Mouse (Mus musculus) layer of hippocampus, adult 9-10 months (tissue): ENCODE measurements at regions not wholly inside any gene's neighbourhood (a gene's known extent, or its start where the extent isn't known, plus 50 kb on each side); places are given as distances from the start of the nearest gene placed in this dataset.

ENCODE experiments used
- DNase-seq: peaks from one replicate; pipeline ENCODE4 v3.0.0; 2022; ENCODE audit warnings: low spot score

DNA sequence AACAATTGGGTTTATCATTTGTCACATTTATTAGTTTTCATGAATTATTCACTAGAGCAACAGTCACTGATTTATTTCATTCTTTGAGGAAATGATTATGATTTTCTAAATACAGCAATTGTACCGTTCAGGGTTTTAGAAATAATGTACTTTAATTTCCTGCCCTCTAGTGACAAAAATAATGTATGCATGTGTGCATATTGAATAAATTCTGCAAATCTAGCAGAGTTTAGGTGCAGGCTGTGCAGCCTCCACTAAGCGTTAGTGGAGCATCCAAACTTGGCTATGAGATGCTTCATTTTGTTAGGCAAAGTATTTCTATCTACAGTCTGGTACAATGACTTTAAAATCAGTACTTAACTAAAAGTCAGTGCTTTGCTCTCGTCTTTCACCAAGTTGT, 642.1 kb upstream of the A830018L16Rik start:
- DNase-seq = peak; percentile 20

DNA sequence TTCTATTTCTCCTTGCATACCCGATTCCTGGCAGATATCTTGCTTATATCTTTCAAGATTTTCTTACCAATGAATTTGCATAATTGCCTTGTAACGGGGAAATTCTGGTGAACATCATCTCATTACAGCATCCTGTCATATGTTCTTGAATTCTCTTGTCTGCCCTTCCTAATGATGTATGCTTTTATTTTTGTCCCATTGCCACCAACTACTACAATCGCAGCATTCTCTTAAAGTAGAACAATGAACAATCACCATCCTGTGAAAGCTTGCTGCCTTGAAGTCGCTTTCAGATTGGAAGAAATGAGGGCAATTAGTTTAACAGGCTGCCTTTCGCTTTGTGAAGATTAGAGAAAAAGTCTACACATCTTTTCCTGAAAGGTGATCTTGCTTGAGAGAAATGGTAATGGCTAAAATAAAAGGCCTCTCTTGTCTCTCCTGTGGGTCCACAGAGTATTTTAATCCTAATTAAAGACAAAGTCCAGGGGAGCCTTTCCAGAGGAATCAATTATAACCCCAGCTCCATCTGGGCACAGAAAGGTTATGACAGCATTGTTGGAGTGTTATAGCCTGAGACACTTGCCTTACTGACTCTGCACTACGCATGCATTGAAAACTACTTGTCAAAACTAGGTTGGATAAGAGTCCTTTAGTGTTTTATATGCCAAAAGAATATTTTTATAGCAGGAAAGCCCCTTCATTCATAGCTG, 619.7 kb upstream of the A830018L16Rik start:
- DNase-seq = no peak

DNA sequence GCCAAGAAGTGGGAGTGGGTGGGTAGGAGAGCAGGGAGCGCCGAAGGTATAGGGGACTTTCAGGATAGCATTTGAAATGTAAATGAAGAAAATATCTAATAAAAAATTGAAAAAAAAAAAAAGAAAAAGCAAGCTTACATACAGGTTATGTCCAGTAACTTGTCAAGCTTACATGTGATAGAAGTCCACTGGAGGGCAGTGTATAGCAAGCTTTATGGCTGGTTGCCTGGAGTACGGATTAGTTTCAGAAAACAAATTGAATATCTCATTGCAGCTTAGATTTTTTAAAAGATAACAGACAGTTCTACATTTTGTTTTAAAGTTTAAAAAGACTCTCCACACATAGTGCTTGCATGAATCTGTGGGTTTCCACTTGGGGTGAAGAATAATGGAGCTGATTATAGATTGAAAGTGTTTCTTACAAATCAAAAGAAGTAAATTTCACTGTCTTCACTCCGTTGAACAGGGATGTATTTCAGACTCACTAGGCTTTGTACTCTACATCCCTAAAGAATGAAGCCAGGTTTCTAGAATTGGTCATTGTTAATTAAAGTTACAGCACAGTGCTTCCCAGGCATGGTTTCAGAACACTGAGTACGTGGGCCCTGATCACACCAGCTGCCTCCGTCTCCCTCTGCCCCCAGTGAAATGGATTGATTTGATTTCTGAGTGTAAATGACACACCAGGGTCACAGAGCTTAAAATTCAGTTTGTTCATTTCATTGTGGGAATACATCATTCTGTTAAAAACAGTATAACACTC, 578.1 kb upstream of the A830018L16Rik start:
- peak; percentile 47 for DNase-seq

DNA sequence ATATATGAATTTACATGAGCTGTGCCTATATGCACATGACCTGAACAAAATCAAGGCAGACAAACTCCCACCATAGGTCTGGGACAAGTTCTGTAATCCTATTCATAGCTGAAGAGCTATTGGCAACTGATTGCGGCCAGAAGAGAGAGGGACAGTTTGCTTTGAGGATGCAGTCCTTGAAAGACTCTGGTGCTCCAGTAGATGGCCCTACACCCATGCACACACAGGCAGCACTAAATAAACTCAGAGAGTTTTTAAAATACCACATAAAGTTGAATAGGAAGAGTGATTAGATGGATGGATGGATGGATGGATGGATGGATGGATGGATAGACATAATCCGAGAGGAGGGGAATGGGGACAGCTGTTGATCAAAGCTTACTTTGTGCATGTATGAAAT, 576.7 kb upstream of the A830018L16Rik start:
- DNase-seq = no peak

DNA sequence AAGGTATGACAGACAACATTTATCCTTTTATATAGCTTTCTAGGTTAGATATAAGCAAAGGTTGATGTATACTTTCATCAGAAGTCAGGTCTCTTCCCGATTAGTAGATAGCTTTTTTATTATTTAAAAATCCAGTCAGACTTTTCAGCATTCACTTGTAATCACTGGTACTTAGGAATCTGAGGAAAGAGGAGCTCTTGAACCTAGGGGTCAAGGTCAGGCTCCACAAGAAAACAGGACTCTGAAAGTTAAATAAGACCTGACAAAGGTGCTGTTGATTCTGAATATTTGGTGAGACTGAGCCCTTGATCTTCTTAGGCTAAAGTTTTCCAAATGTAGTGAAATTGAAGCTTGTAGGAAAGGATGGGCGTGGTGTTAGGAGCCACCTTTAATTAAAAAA, 561.0 kb upstream of the A830018L16Rik start:
- DNase-seq = no peak

DNA sequence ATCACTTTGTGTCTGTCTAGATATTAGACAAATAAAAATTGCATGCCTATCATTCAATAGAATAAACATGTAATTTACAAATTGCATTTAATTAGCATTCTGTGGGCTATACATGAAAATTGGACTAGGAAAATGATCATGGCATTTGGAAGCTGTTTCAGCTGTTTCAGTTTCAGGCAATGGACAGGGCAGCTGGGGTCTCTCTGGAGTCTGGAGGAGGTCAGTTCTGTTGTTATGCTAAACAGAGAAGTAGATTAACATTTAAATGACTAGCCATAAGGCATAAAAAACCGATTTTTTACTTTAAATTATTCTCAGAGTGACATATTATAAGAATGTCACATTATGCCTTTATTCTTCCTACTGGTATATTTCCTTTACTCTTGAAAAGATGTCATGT, 559.4 kb upstream of the A830018L16Rik start:
- no peak for DNase-seq

DNA sequence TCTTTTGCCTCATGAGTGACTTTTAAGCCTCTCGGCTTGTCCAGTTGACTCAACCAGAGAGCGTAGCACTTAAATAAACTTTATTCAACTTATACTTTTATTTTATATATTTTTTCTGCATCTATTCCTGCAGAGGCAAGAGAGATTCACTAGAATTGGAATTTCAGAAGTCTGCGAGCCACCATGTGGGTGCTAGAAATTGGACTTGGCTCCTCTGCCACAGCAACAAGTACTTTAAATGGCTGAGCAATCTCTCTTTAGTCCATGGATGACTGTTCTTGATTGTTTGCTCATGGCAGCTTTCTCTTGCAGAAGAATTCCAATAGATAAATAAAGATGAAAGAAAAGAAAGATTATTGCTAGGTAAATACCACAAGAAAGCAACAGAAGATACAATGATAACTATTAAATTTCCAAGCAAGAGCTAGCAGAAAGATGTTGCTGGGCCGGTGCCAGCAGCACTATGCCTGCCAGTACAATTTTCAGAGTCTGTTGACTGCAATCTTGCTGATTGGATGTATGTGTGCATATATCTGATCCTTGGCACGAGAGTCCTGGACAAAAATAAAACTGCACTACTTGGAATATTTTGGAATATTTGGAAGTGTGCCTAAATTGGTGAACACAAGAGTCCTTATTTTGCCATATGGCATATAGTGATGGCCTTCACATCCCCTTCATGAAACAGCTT, 542.6 kb upstream of the A830018L16Rik start:
- DNase-seq = peak; percentile 7

DNA sequence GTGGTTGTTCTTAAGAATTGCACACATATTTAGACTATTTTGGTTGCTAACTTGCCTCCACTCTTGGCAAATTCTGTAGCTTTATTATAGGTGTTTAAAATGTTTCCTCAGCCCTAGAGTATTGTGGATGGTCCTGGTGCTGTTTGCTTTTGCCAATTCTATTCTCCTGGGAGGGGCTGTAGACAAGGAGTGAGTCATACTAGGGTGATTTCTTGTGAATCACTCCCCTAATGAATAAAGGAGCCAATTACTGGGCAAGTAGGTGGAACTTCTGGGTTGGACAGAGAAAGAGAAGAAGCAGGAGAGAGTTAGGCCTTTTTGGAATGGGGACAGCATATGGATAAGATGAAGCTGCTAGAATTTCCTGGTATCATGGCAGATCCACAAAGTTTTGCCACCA, 541.6 kb upstream of the A830018L16Rik start:
- DNase-seq = no peak

DNA sequence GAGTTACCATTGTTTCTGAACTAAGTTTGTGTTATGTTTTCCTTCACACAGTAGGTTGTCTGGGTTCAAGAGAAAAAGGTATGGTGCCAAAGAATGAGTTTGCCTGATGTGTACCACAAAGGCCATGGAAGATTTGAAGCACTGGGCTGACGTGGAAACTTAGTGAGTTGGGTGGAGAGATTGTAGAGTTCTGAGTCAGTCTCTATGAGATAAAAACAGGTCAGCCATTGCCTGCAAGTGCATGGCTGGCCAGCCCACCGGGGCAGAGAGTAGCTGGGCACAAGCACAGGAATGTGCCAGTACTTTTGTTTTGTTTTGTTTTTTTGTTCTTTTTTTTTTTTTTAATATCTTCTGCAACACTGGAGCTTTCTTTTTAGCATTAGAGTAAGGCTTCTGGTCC, 541.2 kb upstream of the A830018L16Rik start:
- no peak for DNase-seq

DNA sequence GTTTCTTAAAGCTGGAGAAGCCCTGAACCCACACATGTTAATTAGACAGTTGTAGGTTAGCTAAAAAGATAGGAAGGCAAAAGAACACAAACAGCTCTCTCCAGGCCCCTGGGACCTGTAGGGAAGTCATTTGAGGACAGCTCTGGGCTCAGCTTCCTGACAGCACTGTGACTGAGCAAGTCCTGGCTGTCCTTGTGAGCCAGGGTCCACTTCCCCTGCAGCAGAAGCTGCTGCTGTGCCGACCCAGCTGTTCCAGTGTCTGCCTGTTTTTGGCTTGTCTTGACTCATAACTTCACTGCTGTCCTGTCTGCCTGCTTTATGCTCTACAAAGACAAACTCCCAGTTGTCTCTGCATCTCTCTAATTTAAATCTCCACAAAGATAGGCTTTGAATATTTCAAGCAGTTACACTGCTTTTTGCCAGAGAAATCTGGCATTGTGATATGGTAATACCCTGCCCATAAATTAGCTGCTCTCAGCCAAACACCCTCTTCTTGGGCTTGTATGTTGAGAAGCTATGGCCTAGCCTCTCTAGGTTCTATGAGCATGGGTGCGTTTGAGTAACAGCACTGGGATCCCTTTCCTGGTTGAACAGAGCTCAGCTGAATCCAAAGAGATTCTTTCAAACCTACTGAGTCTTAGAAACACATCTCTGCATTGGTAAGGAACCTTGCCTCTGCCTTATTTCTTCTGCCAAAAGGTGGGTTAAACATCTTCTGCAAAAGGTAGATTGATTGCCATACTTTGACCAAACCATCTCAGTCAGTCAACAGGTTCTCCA, 536.3 kb upstream of the A830018L16Rik start:
- DNase-seq = no peak

DNA sequence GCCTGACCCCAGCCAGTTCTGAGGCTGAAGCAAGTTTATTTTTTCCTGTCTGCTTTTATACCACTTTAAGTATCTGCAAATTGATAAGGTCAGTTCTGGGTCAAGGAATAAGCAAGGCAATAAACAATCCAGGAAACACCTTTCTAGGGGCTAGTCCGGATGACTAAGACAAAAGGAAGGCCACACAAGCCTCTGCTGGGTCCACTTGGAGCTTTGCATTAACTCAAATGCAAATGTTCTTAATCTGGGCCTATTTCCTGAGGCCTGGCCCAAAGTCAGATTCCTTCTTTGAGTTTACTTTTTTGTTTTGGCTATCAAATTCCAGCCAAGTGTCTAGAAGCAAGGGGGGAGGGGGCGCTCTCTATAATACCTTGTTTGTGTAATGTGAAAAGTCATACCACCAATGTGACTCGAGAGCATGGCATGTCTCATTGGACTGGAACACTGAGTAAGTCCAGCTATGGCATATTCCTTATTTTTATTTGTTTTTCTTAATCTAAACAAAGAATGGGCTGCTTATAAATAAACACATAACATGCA, 535.6 kb upstream of the A830018L16Rik start:
- DNase-seq = no peak

DNA sequence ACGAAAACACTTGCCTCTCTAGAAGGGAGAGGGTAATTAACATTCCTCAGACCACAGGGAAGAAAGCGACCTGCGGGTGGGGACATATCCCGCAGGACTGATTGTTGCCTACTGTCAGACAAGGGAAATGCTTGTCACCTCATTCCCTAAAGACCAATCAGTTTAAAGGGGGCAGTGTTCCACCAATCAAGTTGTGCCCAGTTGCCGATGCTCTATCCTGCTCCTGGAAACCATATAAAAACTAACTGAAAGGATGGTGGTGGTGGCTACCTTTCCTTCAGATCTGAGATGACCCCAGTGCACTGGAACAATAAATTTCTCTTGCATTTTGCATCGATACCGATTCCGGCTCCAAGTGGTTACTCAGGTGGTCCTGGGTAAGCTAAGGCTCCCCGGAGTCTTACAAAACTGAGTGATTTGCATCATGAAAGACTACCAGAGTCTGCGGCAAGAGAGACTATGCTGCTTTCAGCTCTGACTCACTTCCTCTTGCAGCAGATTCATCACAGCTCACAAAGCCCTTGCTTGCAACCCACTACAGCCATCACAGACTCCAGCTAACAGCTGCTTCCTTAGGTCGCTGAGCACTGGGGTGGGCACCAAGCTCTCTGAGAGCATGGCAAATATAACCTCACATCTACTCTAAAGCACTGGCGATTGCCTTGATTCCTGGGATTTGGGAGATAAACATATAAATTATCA, 533.7 kb upstream of the A830018L16Rik start:
- DNase-seq = no peak

DNA sequence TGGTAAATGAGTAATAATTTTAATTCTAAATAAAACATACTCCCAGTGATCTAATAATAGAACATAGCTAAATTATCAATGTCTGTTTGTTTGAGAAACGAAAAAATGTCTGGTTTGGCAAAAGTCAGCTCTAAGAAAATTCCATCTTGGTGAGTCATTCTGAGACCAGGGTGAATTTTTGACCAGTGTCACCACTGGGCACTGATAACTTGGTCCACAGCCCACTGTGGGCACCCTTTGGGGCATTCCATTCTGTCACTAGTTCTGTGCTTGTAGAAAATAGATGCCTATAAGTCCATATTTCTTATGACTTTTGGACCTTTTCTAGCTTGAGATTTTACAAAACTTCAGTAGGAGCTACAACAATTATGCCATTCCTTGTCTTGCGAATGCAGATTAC, 515.1 kb upstream of the A830018L16Rik start:
- no peak for DNase-seq

DNA sequence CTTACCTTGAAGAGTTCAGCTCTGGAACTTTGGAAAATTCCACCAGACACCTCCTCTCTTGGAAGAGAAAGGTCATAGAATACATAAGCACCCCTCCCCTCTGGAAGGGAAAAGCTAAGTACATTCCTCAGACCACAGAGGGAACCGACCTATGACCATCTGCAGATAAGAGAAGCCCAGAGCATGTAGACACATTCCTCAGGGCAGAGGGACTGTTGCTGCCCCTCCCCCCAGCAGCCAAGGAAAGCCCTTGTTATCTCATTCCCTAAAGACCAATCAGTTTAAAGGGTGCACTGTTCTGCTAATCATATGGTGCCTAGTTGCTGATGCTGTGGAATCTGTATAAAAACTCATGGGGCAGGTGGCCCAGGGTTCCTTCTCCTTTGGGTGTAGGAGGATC, 511.2 kb upstream of the A830018L16Rik start:
- no peak for DNase-seq

DNA sequence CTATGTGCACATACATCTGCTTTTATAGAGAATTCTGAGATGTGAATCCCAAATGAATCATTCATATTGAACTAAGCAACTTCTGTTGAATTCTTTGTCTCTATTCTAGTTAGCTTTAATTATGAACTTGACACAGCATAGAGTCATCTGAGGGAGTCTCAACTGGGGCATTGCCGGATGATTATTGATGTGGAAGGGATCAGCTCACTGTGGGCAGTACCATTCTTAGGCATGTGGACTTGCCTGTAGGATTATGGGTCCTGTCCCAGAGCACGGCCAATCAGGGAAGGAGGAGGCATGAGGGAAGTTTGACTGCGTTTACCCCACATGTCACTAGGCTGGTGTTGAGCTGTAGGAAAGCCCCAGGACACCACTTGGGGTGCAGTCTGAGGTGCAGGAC, 493.9 kb upstream of the A830018L16Rik start:
- no peak for DNase-seq

DNA sequence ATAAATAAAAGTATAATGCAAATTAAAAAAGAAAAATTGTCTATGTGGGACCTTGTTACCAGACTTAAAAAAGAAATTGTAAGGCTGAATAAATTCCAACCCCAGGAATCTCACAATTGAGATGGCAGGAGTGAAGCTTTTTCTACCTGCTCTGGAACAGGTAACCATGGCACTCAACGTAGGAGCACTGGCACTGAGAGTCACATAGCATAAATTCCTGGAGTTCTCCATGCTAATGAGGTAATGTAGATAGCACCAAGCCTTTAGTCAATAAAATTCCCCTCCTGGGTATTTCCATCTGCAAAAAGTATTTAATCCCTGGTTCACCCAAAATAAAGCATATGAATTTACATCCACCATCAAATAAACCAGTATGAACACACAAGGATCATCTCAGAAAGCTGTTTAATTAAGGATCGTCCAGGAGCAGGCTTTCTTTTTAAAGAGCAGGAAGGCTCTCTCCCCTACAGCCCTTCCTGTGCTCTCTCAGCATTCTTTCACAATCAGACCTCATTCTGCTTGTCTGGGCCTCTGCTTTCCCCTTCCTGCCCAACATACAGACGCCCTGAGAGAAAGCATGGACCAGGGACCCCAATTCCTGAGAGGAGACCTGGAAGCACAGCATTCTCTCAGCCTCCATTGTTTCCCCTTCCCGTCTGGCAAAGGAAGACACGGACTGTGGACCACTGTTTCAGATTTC, 481.4 kb upstream of the A830018L16Rik start:
- DNase-seq = no peak

DNA sequence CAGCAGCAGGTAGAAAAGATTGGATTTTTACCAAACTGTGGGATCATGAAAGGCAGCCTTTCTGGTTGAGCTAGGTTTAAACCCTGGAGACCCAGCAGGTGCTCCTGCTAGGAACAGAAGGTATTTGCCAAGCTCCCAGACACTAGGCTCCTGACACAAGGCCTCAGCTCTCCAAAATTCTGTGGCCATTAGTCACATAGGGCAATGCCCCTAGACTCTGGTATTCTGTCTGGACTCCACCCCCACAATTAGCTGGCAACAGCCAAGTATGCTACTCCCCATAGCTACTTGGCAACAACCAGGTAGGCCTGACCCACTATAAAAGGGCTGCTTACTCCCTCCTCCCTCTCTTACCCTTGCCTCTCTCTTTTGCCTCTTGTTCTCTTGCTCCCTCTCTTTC, 480.7 kb upstream of the A830018L16Rik start:
- DNase-seq = no peak

DNA sequence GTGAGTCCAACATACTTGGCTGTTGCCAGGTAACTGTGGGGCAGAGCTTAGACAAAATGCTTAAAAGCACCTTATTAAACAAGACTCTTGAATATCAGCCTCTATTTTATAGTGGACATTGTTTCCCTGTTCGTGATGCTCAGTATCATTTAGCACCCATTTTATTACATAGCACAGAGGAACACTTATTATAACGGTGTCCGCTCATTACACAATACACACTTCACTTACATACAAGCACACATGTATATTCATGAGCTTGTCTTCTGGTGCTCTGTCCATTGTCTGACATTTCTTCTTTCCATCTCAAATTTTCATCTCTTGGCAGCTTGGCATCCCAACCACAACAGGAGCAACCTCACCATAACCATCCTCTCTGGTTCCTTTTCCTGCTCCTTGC, 475.5 kb upstream of the A830018L16Rik start:
- DNase-seq = no peak

DNA sequence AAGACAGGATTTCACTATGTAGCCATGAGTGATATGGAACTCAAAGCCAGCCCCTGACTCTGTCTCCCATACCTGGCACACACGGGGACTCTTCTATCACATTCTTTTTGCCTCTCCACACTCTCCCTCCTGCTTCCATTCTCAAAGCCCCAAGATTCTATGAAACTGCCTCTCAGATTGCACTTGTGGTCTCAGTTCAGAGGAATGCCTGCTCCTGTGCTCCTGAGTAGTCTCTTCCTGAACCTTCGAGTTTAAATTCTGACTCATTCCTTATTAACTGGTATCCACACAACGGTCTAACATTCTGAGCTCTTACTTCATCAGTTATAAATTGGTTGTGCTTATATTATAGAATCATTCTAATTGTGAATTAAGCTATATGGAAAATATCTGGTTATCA, 473.6 kb upstream of the A830018L16Rik start:
- DNase-seq = no peak

DNA sequence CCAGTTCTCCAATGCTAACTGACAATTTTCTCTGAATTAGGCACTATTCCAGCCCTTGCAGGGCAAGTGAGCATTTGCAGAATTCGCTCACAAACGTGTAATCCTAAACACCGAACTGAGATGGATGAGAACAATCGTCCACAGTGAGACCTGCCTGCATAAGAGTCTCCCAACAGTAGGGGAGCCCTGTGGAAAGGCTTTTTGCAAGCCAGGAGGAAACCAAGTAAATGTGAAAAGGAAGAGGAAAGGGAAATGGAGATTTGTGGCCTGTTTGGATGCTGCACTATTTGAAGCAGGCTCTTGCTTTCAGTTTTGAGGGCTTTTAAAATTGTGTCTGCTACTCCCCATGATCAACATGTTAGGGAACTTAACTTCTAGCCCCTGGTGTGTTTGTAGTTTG, 470.9 kb upstream of the A830018L16Rik start:
- peak; percentile 0 for DNase-seq
